Mouse (Mus musculus): ENCODE results near the gene Spink4.

GRCm38 (mm10) chr4:40921288-40921687 lies 1.4 kb downstream of the Spink4 start:
- TF ChIP-seq ZNF384 (IDR thresholded peaks at IDR 0.05; ENCODE audit: low read depth, low read length) (no peak), CHD2 (IDR thresholded peaks at IDR 0.05; ENCODE audit: low read depth, low read length) (no peak)

Data from ES-E14 (cell line).